Mouse (Mus musculus) midbrain, embryonic 11.5 days (tissue): ENCODE measurements at regions not wholly inside any gene's neighbourhood (a gene's known extent, or its start where the extent isn't known, plus 50 kb on each side); places are given as distances from the start of the nearest gene placed in this dataset.

ENCODE experiments used
- ATAC-seq: fragments of 200-750 bp; cut with Nextera tagmentation; 2 replicates; pipeline ENCODE4 v1.8.0; 2017; ENCODE audit warnings: moderate TSS enrichment, moderate library complexity; ENCODE audit not compliant: low FRiP score
- DNase-seq: peaks from one replicate; pipeline ENCODE4 v3.0.0; 2015; ENCODE audit warnings: low spot score; ENCODE audit errors: missing footprints
- H3K27ac ChIP-seq: fragments of 300-500 bp; sonication (generic); 2 replicates; pipeline ENCODE4 v1.5.1; 2014; ENCODE audit warnings: low read depth, low read length
- H3K27me3 ChIP-seq: fragments of 300-500 bp; sonication (generic); 2 replicates; pipeline ENCODE4 v1.6.1; 2014; ENCODE audit warnings: mild to moderate bottlenecking, low read length, moderate library complexity, mixed read lengths; ENCODE audit not compliant: control insufficient read depth, insufficient read depth
- H3K36me3 ChIP-seq: fragments of 300-500 bp; sonication (generic); 2 replicates; pipeline ENCODE4 v1.6.1; 2014; ENCODE audit warnings: mild to moderate bottlenecking, low read length, moderate library complexity, mixed read lengths; ENCODE audit not compliant: control insufficient read depth, insufficient read depth
- H3K4me1 ChIP-seq: fragments of 300-500 bp; sonication (generic); 2 replicates; pipeline ENCODE4 v1.6.1; 2014; ENCODE audit warnings: low read length; ENCODE audit not compliant: control insufficient read depth, insufficient read depth
- H3K4me2 ChIP-seq: fragments of 300-500 bp; sonication (generic); 2 replicates; pipeline ENCODE4 v1.6.1; 2014; ENCODE audit warnings: mild to moderate bottlenecking, moderate library complexity
- H3K4me3 ChIP-seq: fragments of 300-500 bp; sonication (generic); 2 replicates; pipeline ENCODE4 v1.5.1; 2014; ENCODE audit warnings: low read depth, low read length
- H3K9ac ChIP-seq: fragments of 300-500 bp; sonication (generic); 2 replicates; pipeline ENCODE4 v1.6.1; 2014; ENCODE audit warnings: low read length
- H3K9me3 ChIP-seq: fragments of 300-500 bp; sonication (generic); 2 replicates; pipeline ENCODE4 v1.6.1; 2016; ENCODE audit warnings: low read length; ENCODE audit not compliant: control insufficient read depth
- WGBS: fragments of 180-500 bp; shearing (Covaris S2); extraction: QIAGEN DNeasy Blood & Tissue Kit; methylation state at CpG from one replicate; pipeline ENCODE4 v1.1.7; 2014; 5-methylcytosine and 5-hydroxymethylcytosine counted together

DNA sequence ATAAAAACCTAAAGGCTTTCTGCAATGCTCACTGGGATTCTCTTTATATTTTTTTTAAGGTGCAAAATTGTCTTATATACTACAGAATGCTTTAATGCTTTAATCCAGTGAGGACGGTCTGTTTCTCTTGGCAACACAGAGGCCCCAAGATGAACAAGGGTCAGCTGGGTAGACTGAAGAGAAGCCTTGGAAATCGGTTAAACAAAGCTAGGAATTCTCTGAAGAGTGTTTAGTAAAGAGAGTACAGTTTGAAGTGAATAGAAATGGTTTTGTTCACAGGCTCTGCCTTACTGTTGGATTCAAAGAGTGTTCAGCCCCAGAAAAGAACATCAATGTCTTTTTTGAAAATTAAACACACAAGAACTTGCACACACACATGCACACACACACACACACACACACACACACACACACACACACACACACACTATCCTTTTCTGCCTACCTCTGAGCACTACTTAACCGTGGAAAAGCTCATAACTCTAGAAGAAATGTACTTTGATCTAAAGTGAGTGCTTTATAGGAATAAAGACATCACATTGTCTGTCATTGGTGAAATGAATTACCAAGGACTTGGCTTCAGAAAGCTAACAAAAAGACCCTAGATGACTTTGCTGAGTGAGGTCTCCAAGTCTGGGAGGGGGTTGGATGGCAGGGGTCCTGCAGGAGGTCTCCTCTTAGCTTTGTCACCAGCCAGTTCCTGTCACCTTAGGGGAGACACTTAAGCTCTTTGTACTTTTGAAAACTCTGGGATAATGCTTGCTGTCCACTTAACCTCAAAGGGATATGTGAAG, 201.5 kb downstream of the Cd47 start:
- Histone ChIP-seq H3K36me3 (no peaks in the 10 kb centered on the region), H3K4me2 (no peak overlapping the region), H3K4me3 (no peak overlapping the region)

DNA sequence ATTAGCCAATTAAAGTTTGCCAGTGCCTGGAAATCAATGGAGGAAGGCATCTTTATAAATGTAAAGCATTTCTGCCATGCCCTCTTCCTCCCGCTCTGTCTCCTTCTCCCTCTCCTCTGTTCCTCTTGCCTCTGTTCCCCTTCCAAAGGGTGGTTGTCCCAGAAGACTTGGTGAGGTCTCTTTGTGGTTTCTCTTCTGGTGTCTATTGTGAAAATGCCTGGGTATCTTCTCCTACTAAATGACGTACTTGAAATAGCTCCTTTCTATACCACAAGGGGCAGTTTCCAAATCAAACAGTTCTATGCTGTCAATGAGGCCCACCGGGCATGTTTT, 202.1 kb downstream of the Cd47 start:
- Histone ChIP-seq H3K27me3 (no peaks in the 10 kb centered on the region), H3K27ac (no peak overlapping the region)

More for the DNA sequence above, 201.5 kb downstream of the Cd47 start:
- peak; percentile 55 for ATAC-seq
- no peaks in the 10 kb centered on the region for H3K9me3 ChIP-seq
- H3K27me3 ChIP-seq: no peaks in the 10 kb centered on the region
- no peak overlapping the region for H3K27ac ChIP-seq
- WGBS: 21% methylated on average over 3 of the region's 3 CpGs
- peak; percentile 85 for DNase-seq
- H3K9ac ChIP-seq: no peak overlapping the region
- H3K4me1 ChIP-seq: peaks cover 17% of the 10 kb centered on the region

DNA sequence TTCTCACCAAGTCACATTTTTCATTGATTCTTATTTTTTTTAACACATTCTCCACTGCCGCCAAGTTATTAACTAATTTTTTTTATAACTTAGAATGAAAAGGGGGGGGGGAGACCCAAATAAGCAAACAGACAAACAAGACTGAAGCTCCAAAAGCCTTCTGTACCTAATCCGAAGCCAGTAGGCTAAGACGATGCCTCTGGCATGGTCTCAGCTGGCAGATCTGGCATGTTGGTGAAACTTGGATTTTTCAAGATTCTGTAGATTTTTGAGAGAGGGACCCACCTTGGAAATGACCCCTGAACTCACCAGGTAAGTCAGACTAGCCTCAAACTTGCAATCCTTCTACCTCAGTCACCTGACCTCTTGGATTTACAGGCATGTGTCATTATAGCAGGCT, 208.7 kb downstream of the Cd47 start:
- H3K4me1 ChIP-seq: no peaks in the 10 kb centered on the region

More for the DNA sequence above, 202.1 kb downstream of the Cd47 start:
- Histone ChIP-seq H3K4me3 (no peak overlapping the region), H3K4me1 (peaks cover 17% of the 10 kb centered on the region), H3K36me3 (no peaks in the 10 kb centered on the region), H3K9me3 (no peaks in the 10 kb centered on the region), H3K4me2 (no peak overlapping the region), H3K9ac (no peak overlapping the region)
- 50% methylated on average over 3 of the region's 3 CpGs for WGBS
- DNase-seq: no peak
- ATAC-seq: peak; percentile 9; the same call in 1 of the 2 replicates

DNA sequence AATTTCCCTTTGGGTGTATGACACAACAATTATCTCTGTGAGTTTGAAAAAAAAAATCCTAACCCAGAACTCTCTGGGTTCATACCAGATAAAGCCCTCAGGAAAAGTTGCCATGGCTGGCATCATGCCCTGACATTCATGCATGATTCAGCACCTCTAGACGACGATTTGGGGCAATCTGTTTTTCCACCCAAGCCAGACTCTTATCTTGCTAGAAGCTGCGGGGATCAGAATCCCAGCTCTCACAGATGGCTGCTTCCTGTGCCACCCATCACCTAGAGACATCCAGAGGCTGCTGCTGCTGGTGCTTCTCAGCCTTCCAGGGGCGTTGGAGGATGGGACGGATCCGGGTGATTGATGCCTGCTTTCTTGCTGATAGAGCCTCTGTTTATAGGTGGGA, 209.2 kb downstream of the Cd47 start:
- H3K27me3 ChIP-seq: no peaks in the 10 kb centered on the region
- ATAC-seq: no peak
- WGBS: 70% methylated on average over 6 of the region's 6 CpGs

More for the DNA sequence above, 208.7 kb downstream of the Cd47 start:
- H3K4me2 ChIP-seq: no peak overlapping the region
- H3K36me3 ChIP-seq: no peaks in the 10 kb centered on the region
- H3K4me3 ChIP-seq: no peak overlapping the region
- H3K9me3 ChIP-seq: no peaks in the 10 kb centered on the region
- no peaks in the 10 kb centered on the region for H3K27me3 ChIP-seq
- DNase-seq (no peak), ATAC-seq (no peak)
- H3K27ac ChIP-seq: no peak overlapping the region
- H3K9ac ChIP-seq: no peak overlapping the region
- 92% methylated on average over 3 of the region's 3 CpGs for whole genome bisulfite sequencing

DNA sequence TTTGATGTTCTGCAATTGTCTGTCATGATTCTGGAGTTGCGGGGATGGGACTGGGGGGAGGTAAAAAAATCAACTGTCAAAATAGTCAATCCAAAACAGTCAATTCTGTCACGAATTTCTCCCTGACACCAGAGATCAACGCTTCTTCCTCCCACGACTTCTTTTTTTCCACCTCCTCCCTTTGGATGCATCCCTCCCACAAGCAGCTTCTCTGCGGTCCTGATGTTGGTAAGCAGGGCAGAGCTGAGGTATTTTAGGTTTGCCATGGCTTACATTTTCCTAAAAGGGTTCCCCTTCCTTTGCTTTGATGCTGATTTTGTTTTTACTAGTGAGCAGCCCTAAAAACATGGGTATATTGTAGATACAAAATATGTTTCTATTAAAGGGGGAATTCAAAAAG, 209.7 kb downstream of the Cd47 start:
- no peak overlapping the region for H3K9ac ChIP-seq
- H3K4me2 ChIP-seq: no peak overlapping the region
- H3K4me3 ChIP-seq: no peak overlapping the region
- DNase-seq: no peak
- 75% methylated on average over 5 of the region's 5 CpGs for WGBS
- H3K36me3 ChIP-seq: no peaks in the 10 kb centered on the region
- ATAC-seq: no peak
- no peaks in the 10 kb centered on the region for H3K9me3 ChIP-seq
- no peak overlapping the region for H3K27ac ChIP-seq
- H3K27me3 ChIP-seq: no peaks in the 10 kb centered on the region
- no peaks in the 10 kb centered on the region for H3K4me1 ChIP-seq

More for the DNA sequence above, 209.2 kb downstream of the Cd47 start:
- Histone ChIP-seq H3K9me3 (no peaks in the 10 kb centered on the region), H3K4me1 (no peaks in the 10 kb centered on the region), H3K4me2 (no peak overlapping the region), H3K4me3 (no peak overlapping the region), H3K27ac (no peak overlapping the region), H3K36me3 (no peaks in the 10 kb centered on the region), H3K9ac (no peak overlapping the region)
- no peak for DNase-seq

DNA sequence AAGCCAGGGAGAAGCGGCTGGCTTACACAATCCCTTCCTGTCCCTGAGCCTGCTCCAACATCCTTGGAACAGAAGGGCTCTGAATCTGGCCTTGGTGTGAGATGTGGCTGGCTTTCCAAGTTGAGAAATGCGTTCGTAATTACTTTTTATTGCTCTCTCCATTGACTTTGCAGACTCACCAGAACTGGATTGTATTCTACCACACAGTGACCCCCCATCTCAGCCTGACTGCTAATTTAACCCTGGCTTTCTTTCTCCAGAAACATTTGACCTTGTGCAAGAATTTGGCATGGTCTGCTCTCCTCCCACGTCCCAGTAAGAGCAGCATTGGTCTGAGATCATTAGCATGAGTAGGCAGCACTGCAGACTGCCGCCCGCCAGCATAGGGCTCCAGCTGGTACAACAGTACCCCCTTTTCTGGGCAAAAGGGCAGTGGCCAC, 210.2 kb downstream of the Cd47 start:
- Histone ChIP-seq H3K9ac (no peak overlapping the region), H3K27ac (no peak overlapping the region), H3K27me3 (no peaks in the 10 kb centered on the region), H3K4me3 (no peak overlapping the region), H3K9me3 (no peaks in the 10 kb centered on the region), H3K4me1 (no peaks in the 10 kb centered on the region), H3K4me2 (no peak overlapping the region), H3K36me3 (no peaks in the 10 kb centered on the region)
- no peak for ATAC-seq
- DNase-seq: no peak
- WGBS: 83% methylated on average over 6 of the region's 6 CpGs

DNA sequence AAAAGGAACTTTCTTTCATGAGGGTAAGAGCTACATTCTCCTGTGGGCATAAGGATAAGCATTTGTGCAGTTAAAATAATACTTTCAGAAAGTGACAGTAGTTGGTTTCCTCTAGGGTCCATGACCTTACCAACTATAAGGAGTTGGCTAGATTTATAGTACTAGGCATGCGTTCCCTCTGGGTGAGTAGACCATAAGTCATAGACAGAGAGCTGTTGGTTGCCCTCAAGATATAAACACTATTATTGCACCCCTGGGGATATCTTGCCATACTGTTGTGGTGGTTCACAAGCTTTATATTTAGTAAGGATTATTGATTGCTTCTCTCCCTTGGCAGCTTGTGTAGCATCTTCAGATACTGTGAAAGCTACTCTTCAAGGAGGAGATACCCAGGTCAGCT, 223.6 kb downstream of the Cd47 start:
- Histone ChIP-seq H3K4me3 (no peak overlapping the region), H3K4me1 (0 out of 2 replicates have a peak, but pooled peaks cover 2% of the 10 kb centered on the region)

DNA sequence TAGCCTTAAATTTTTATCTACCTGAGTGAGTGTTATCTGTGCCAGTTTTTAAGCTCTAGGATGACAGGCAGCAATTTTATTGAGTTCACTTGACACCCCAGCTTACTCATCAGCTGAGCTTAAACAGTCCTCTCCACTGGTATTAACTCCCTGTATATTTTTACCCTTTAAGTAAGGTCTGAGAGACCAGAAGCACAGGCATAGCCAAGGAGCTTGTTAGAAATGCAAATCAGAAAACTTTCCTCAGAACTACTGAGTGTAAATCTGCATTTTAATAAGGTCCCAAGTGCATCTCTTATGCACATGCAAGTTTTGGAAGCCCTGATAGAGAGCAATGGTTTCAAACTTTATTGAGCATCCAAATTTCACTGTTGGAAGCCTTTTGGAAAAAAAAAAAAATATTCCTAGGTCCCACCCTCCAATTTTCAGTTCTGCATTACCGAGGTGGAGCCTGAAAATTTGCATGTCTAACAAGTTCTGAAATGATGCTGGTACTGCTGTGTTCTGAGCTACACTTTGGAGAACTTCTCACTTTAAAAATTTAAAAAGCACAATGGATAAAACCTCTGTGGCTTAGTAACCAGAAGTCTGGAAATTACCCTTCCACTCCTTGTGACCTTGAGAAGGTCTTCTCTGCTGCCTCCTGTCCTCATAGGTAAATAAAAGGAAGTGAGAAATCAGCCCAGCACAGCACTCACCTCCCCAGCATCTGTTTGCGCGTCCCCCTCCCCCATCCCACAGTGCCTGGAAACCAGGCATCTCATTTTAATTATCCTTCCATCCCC, 226.0 kb downstream of the Cd47 start:
- Histone ChIP-seq H3K9me3 (no peaks in the 10 kb centered on the region), H3K9ac (no peak overlapping the region), H3K4me2 (no peak overlapping the region), H3K27ac (no peak overlapping the region), H3K4me1 (0 out of 2 replicates have a peak, but pooled peaks cover 2% of the 10 kb centered on the region), H3K36me3 (no peaks in the 10 kb centered on the region), H3K27me3 (no peaks in the 10 kb centered on the region), H3K4me3 (no peak overlapping the region)
- ATAC-seq: peak; percentile 74; the same call in 1 of the 2 replicates
- DNase-seq: no peak
- 27% methylated on average over 3 of the region's 3 CpGs for WGBS

More for the DNA sequence above, 223.6 kb downstream of the Cd47 start:
- H3K9ac ChIP-seq: no peak overlapping the region
- DNase-seq (no peak), ATAC-seq (no peak)
- no peaks in the 10 kb centered on the region for H3K9me3 ChIP-seq
- 89% methylated on average over 1 of the region's 1 CpGs for WGBS
- H3K36me3 ChIP-seq: no peaks in the 10 kb centered on the region
- H3K27ac ChIP-seq: no peak overlapping the region
- H3K27me3 ChIP-seq: no peaks in the 10 kb centered on the region
- no peak overlapping the region for H3K4me2 ChIP-seq

DNA sequence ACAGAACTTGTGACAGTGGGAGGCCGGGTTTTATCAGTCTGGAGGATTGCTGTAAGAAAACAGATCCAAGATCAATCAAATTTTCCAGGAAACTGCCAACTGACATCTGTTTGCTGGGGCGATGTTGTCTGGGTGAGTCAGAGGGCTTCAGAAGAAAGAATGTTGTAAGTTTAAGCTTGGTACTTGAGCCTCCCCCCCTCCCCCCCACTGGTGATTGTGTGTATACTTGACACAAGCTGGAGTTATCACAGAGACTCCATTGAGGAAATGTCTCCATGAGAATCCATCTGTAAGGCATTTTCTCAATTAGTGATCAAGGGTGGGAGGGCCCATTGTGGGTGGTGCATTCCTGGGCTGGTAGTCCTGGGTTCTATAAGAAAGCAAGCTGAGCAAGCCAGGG, 226.9 kb downstream of the Cd47 start:
- Histone ChIP-seq H3K4me3 (no peak overlapping the region), H3K36me3 (no peaks in the 10 kb centered on the region), H3K27ac (no peak overlapping the region), H3K9me3 (no peaks in the 10 kb centered on the region), H3K4me2 (no peak overlapping the region), H3K27me3 (no peaks in the 10 kb centered on the region), H3K4me1 (0 out of 2 replicates have a peak, but pooled peaks cover 2% of the 10 kb centered on the region), H3K9ac (no peak overlapping the region)
- DNase-seq (no peak), ATAC-seq (no peak)
- WGBS: 44% methylated on average over 2 of the region's 2 CpGs
